Mouse (Mus musculus) left cerebral cortex, adult 2 months (tissue): ENCODE data around the gene Xpr1. TPM values are rescaled to one million over a fixed set of nuclear protein-coding genes. Genes with fewer than 3 reads are reported as not detected.

Source experiments
- DNase-seq, 2 experiments: peaks; one replicate each; pipeline ENCODE4 v3.0.0; 2021 to 2022; ENCODE audit warnings: low spot score in 2 of 2, mixed read lengths in 1 of 2; ENCODE audit errors: extremely low spot score in 1 of 2
- H3K27ac ChIP-seq: fragments of 200-600 bp; 2 replicates; pipeline ENCODE4 v1.8.1; 2022
- H3K4me3 ChIP-seq: fragments of 200-600 bp; 2 replicates; pipeline ENCODE4 v1.8.1; 2022
- CTCF ChIP-seq: fragments of 200-600 bp; IDR thresholded peaks from 2 replicates; pipeline ENCODE4 v1.8.1; 2022; ENCODE audit warnings: antibody characterized with exemption, mild to moderate bottlenecking, moderate library complexity
- intact Hi-C: fragments of 180-260 bp; cut with DNase I; formaldehyde crosslinking; loops from one replicate; pipeline ENCODE4 v1.15.1; 2025
- microRNA-seq, 2 experiments: library from miRNA; unstranded; fragments of <30 nt; microRNA quantifications; one replicate each; pipeline ENCODE4 v1.2.0; 2021
- total RNA-seq, 2 experiments: library from RNA; stranded (reverse); gene quantifications; 2 replicates each; pipeline ENCODE4 v1.2.3; 2021

Xpr1 gene
- total RNA-seq, 2 experiments from 2014 or later: 86.1 to 89.4 TPM

- intact Hi-C loops: no loop called here
- no peak for DNase-seq
- peak overlapping the region; percentile 92; the same call in 1 of the 2 replicates for H3K27ac ChIP-seq
- TF ChIP-seq CTCF: no peak
- H3K4me3 ChIP-seq: no peak overlapping the region
Observed at GRCm38 (mm10) chr1:155232786-155233185, 184.4 kb downstream of the Xpr1 start.

- no peak for TF ChIP-seq CTCF
- intact Hi-C loops: no loop called here
- DNase-seq: no peak
Observed at GRCm38 (mm10) chr1:155232385-155232784, 184.8 kb downstream of the Xpr1 start.

GRCm38 (mm10) chr1:155229464-155230411 lies 187.5 kb downstream of the Xpr1 start:
- DNase-seq: no peak
- intact Hi-C loops: no loop called here
- Histone ChIP-seq H3K4me3 (no peak overlapping the region), H3K27ac (peak overlapping the region; percentile 68)
- TF ChIP-seq CTCF: no peak

More at GRCm38 (mm10) chr1:155232385-155232784, 184.8 kb downstream of the Xpr1 start:
- Histone ChIP-seq H3K27ac (0 out of 2 replicates have a peak overlapping the region, but pooled peaks have one; percentile 50), H3K4me3 (no peak overlapping the region)

Small RNAs within 50 kb of the gene (microRNA-seq; reads per million reads assigned to microRNA genes)
- gene Gm22569: 0 reads per million in 2 experiments

Other genes starting within 250 kb of the Xpr1 start
- gene BC034090, start 173.0 kb downstream of the Xpr1 start, total RNA-seq: 10 to 100 TPM in 1 of 2 experiments, 1 to 10 TPM in 1; 9.9 to 14.7 TPM
- gene Acbd6, start 140.7 kb upstream of the Xpr1 start, total RNA-seq: 100 to 1,000 TPM in 1 of 2 experiments, 10 to 100 TPM in 1; 95.6 to 101 TPM